Mouse (Mus musculus): ENCODE data around the gene Tspan18.

Gene Tspan18

DNA sequence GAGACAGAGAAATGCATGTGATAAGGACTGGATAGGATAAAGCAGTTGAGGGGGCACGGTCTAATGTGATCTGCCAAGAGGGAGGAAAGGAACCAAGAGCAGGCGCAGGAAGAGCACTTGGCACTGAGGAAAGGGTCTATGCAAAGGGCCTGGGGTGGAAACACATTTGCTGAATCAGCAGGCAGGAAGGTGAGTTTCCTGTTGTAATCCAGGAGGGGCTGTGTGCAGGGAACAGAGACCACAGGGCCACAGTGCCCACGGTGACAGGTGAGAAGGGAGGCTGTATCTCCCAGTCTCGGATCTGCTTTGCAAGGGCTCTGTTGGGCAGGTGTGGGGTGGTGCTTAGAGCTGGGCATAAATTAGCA lies 156.0 kb downstream of the Tspan18 start:
- DNase-seq = no peak

GRCm38 (mm10) chr2:93177668-93178312 lies 156.5 kb downstream of the Tspan18 start:
- no peak for DNase-seq

- DNase-seq = no peak
Observed at GRCm38 (mm10) chr2:93176871-93177667, 157.2 kb downstream of the Tspan18 start.

DNA sequence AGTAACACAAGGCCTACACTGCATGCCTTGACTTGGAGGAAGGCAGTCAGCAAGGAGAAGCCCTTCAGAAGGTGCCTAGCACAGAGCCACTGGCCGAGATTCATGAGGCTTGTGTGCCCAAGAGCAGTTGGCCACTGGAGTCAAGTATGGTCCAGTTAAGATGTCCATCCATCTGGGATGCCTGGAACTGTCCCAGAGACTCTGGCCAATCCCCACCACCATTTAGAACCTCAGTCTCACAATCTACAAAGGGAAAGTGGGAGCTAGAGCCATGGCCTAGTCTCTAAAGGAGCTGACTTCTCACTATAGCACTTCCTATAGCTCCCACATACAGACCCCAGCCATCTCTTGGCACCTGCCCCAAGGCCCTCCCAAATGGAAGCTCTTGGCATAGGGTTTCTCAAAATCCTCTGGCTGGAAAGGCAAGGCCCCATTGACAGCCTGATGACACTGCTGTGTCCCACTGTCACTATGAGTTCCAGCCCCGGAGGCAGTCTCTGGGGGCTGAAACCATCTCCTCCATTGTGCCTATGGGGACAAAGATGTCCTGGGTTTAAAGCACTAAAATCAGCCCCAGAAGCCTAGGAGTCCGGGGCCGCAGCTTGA lies 158.0 kb downstream of the Tspan18 start:
- no peak for DNase-seq

DNA sequence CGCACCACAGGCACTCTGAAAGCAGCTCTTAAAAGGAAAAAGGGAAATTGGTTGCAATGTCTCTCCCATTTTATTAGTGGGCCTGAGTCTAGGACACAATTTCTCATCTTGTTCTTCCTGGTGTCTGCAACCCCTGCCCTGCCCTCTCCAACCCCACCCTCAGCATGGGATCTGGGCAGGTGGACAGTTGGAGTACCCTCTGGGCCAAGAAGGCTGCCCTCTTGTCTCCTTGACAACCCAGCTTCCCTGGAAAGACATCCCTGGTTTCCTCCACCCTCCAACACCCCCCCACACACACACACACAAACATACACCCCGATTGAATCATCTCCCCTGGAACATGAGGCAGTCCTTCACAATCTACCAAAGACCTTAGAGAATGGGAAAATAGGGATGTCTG lies 158.6 kb downstream of the Tspan18 start:
- no peak for DNase-seq

DNA sequence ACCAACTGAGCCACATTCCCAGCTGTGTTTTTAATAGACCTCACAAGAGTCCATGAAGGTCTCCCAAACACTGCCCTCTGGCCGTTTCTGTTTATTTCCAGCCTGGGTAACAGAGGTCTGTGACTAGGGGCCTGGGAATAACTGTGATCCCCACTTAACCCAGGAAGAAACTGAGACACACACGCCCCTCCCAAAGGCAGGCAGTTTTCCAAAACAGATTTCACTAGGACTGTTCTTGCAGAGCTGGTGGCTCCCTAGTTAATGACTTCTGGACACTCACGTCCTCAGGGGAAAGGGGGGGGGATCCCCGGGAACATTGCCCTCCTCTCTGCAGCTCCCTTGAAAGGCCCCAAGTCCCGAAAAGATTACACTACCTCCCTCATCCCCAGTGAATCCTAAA lies 159.0 kb downstream of the Tspan18 start:
- DNase-seq = no peak

DNA sequence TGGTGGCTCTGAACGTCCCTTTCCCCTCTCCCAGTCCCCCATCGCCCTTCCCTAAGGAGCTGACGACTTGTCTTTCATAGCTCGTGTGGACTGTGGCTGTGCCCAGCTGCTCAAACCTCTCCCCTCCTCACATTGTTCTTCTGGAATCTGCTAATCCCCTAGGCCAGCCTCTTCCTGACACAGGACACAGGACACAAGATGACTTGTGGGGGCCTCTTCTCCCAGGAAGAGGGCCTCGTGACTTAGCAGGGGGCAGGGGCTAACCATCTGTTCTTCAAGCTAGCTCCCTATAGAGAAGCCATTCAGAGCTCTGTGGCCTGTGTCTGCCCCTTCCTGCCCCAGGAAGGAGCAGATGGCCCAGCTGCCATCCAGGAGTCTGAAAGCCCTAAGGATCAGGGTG lies 160.1 kb downstream of the Tspan18 start:
- DNase-seq = no peak

- DNase-seq = no peak
Observed at GRCm38 (mm10) chr2:93172460-93172859, 161.8 kb downstream of the Tspan18 start.

DNA sequence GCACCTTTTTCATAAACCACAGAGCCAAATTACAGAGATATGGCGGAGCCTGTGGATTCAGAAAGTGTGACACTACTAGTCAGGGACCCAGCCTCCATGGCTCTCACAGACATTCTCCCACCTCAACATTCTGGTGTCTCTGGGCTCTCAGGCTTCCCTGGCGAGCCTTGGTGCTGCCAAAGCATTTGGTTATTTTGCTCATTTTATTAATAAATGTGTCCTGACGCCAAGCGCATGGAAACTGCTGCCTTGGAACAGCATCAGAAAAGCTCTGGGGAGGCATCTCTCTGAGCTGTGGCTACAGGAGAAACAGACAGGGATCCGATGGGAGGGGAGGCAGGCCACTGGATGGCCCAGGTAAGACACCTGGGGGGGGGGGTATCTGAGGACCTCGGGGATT lies 162.4 kb downstream of the Tspan18 start:
- DNase-seq = no peak

GRCm38 (mm10) chr2:93170845-93171200 lies 163.5 kb downstream of the Tspan18 start:
- DNase-seq = no peak

- DNase-seq = no peak
Observed at GRCm38 (mm10) chr2:93170156-93170844, 164.0 kb downstream of the Tspan18 start.

- DNase-seq = no peak
Observed at GRCm38 (mm10) chr2:93166734-93167406, 167.4 kb downstream of the Tspan18 start.

DNA sequence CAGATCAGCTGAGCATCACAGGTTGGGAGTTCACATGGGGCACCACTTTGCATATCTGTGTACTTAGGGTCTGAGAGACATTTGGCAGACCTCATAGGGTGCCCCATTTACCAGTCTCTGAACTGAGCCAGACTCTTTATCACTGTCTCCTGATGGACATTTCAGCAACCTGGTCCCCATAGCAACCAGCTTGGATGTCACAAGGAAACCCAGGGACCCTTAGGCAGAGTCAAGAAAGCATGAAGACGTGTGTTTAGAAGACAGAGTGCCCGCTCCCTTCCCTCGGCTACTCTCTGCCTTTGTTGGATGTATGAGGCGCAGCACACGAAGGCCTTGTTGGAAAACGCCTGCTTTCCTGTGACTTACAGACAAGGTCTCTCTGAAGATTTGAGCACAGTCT lies 168.0 kb downstream of the Tspan18 start:
- no peak for DNase-seq

DNA sequence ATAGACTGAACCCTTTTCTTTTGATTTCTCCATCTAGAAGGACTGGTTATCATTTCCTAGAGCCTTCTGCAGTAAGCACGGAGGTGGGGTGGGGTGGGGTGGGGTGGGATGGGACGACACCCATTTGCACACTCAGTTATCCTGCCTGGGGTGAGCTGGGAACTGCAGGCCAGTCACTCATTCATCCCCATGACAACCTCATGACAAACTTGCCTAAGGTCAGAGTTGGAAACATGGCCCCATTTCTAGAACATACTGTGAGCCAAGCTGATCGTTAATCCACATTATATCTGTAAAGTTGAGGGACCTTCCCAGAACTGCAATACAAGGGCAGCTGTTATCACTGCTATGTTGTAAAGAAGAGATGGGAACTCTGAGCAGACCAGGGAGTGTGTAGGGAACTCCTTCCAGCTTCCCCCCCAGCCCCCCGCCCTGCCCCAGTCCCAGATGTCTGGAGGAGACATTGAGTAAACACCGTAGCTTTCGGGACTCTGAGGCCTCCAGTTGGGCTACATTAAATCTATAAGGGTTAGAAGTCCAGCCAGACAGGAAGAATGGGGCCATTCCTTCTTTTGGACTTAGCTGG lies 170.5 kb downstream of the Tspan18 start:
- DNase-seq = no peak

DNA sequence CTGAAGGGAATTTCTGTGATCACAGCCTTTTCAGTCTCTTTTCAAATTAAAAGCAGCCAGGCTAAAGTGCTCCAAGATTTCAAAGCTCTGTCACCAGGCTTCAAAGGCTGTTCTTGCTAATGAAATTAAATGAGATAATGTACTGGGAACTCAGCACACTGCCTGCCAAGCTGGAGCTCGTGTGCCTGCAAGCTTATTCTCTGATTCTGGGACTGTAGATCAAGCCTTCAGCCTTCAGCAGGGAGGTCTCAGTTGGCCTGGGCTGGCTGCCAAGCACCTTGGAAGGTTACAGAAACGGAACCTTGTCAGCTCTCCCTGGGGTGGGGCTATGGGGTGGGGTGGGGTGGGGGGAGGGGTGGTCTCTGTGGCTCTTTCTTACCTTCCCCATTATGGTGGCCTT lies 171.0 kb downstream of the Tspan18 start:
- DNase-seq = no peak

GRCm38 (mm10) chr2:93162791-93163190 lies 171.5 kb downstream of the Tspan18 start:
- DNase-seq = no peak

DNA sequence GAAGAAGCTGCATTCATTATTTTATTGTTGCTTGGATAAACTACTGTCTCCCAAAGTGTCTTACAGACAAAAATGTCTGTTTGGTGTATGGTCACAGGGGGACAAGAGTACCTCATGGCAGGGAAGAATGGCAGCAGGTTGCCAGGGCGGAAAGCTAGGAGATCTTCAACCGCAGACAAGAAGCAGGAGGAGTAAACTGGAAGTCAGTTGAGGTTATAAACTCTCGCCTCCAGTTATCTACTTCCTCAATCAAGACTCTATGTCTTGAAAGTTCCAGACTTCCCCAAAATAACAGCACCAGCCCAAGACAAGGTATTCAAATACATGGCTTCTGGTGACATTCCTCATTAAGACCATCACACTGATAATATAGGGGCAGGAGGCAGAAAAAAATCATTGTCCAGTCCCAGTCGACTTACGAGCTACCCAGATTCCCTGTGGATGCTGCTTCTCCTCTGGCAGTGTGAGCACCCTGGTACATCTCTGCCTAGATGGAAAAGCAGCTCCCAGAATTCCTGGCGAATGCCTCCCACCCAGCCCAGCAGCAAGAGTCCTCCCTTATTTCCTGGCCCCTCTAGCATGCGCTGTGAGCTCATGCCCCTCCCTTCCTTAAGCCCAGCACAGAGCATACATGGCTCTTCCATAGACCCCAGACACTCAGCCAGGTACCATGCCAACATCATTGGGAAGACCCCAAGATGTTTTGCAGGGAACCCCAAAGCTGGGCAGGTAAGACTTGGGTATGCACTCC lies 172.2 kb downstream of the Tspan18 start:
- no peak for DNase-seq

GRCm38 (mm10) chr2:93160467-93161035 lies 173.8 kb downstream of the Tspan18 start:
- DNase-seq = no peak

DNA sequence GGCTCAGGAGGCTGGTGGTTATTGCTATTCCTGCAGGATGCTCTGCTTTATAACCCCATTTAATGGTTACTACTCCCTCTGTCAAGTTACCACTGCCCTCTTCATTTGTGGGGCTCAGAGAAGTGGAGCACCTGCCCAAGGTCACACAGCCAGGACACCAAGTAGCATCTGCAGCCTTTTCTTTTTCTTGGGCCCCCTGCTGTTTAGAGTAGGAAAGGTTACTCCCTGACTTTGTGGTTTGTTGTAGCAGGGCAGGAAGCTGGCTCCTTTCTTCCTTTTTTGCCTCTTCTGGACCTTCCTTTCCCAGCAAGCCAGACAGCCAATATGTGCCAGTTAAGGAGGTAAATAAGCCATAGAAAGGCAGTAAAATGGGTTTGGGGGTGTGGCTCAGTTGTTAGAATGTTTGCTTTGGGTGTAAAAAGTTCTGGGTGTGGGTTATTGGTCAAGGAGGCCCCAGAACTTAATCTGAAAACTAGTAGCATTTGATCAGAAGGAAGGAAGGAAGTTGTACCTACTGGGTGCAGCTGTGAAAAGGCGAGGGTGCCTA lies 179.7 kb downstream of the Tspan18 start:
- no peak for DNase-seq

- DNase-seq = no peak
Observed at GRCm38 (mm10) chr2:93153833-93154232, 180.5 kb downstream of the Tspan18 start.

DNA sequence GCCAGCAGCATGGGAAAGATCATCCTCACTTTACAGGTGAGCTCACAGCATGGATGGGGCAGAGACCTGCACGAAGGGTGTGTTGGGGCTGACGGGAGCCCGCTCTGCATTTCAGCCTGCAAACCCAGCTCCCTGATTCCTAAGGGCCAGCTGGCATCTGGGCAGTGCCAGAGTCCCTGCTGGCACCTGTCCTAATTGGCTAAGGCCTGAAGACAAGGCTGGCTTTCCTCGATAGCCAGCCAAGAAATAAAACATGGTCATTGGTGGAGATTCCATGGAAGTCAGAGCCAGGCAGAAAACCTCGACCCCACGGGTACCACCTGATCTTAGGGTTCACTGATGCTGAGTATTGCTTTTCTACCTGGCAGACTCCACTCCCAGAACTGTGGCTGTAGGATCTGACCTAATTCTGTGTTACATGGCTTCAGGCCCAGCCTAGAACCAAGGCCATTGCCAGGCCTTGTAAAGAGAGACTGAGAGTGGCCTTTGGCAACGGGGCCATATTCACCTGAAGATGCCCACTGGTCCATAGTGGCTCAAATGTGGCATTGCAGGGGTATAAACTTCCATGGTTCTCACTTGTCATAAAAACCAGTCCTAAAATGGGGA lies 181.3 kb downstream of the Tspan18 start:
- no peak for DNase-seq
